Mouse (Mus musculus) G1E (cell line): ENCODE measurements around the gene Camta1.

Experiments
- GATA1 ChIP-seq: IDR thresholded peaks from 2 replicates; pipeline ENCODE4 v1.6.1; 2012; ENCODE audit warnings: borderline replicate concordance, low read length, inconsistent platforms, mixed read lengths
- GATA2 ChIP-seq: IDR thresholded peaks from 2 replicates; pipeline ENCODE4 v1.6.1; 2012; ENCODE audit warnings: low read depth, low read length, inconsistent platforms, borderline replicate concordance

- TF ChIP-seq GATA2 = no peak
- no peak for TF ChIP-seq GATA1
These were observed 529.4 kb downstream of the Camta1 start for GRCm38 (mm10) chr4:151332074-151332849.
